Mouse (Mus musculus) frontal cortex, adult 2 months (tissue): ENCODE results near the gene Il2rb. TPM values are rescaled to one million over a fixed set of nuclear protein-coding genes. Genes with fewer than 3 reads are reported as not detected.
A peak's percentile ranks its signal among the peaks of the same experiment; 100 is the strongest.

Experiments
- DNase-seq, 2 experiments: peaks; one replicate each; pipeline ENCODE4 v3.0.0; 2022; ENCODE audit warnings: low spot score in 1 of 2; ENCODE audit errors: extremely low spot score in 1 of 2
- polyA plus RNA-seq: library from polyadenylated mRNA; depleted of rRNA; stranded (reverse); fragments of >200 nt; gene quantifications from 2 replicates; pipeline ENCODE4 v1.2.3, GENCODE M21; 2012

Gene Il2rb
- polyA plus RNA-seq, 1 experiment, result 0.18 TPM

- DNase-seq, result no peak
Observed at GRCm38 (mm10) chr15:78521331-78521730, 26.3 kb upstream of the Il2rb start.

- DNase-seq, result no peak
Observed at GRCm38 (mm10) chr15:78520112-78520715, 25.1 kb upstream of the Il2rb start.

- no peak for DNase-seq
Observed at GRCm38 (mm10) chr15:78518221-78518620, 23.1 kb upstream of the Il2rb start.

- DNase-seq, result no peak
Observed at GRCm38 (mm10) chr15:78515759-78516158, 20.7 kb upstream of the Il2rb start.

GRCm38 (mm10) chr15:78514393-78515146, 19.5 kb upstream of the Il2rb start:
- DNase-seq, result peak; percentile 58 to 94

GRCm38 (mm10) chr15:78513019-78513418, 17.9 kb upstream of the Il2rb start:
- no peak for DNase-seq

GRCm38 (mm10) chr15:78511951-78512350, 16.9 kb upstream of the Il2rb start:
- DNase-seq, result no peak

- no peak for DNase-seq
Observed at GRCm38 (mm10) chr15:78510736-78511135, 15.7 kb upstream of the Il2rb start.

- no peak for DNase-seq
Observed at GRCm38 (mm10) chr15:78510121-78510576, 15.1 kb upstream of the Il2rb start.

GRCm38 (mm10) chr15:78509297-78509899, 14.3 kb upstream of the Il2rb start:
- no peak for DNase-seq

GRCm38 (mm10) chr15:78508443-78508842, 13.4 kb upstream of the Il2rb start:
- no peak for DNase-seq

- no peak for DNase-seq
Observed at GRCm38 (mm10) chr15:78505541-78505940, 10.5 kb upstream of the Il2rb start.

- no peak for DNase-seq
Observed at GRCm38 (mm10) chr15:78504816-78505215, 9.7 kb upstream of the Il2rb start.

GRCm38 (mm10) chr15:78504013-78504412, 8.9 kb upstream of the Il2rb start:
- DNase-seq, result no peak

GRCm38 (mm10) chr15:78502437-78503132, 7.5 kb upstream of the Il2rb start:
- no peak for DNase-seq

GRCm38 (mm10) chr15:78493401-78494010, 1.6 kb downstream of the Il2rb start:
- DNase-seq, result no peak

GRCm38 (mm10) chr15:78491301-78491700, 3.8 kb downstream of the Il2rb start:
- no peak for DNase-seq

- no peak for DNase-seq
Observed at GRCm38 (mm10) chr15:78489906-78490305, 5.2 kb downstream of the Il2rb start.

GRCm38 (mm10) chr15:78489248-78489647, 5.8 kb downstream of the Il2rb start:
- DNase-seq, result no peak

- DNase-seq, result no peak
Observed at GRCm38 (mm10) chr15:78487066-78487465, 8.0 kb downstream of the Il2rb start.

GRCm38 (mm10) chr15:78486564-78486963, 8.5 kb downstream of the Il2rb start:
- DNase-seq, result no peak
